Mouse (Mus musculus) kidney, adult 2 months (tissue): ENCODE results near the gene Gucy1a1. TPM values are rescaled to one million over a fixed set of nuclear protein-coding genes. Genes with fewer than 3 reads are reported as not detected.

Source experiments
- DNase-seq: peaks from one replicate; pipeline ENCODE4 v3.0.0; 2021
- H3K27ac ChIP-seq: fragments of 200-500 bp; 2 replicates; pipeline ENCODE4 v1.5.1; 2012; ENCODE audit warnings: low read depth, low read length, control low read depth, inconsistent platforms; ENCODE audit not compliant: insufficient read depth
- H3K27me3 ChIP-seq: fragments of 200-500 bp; replicated peaks from 2 replicates; pipeline ENCODE4 v1.6.1; 2012; ENCODE audit warnings: mild to moderate bottlenecking, moderate library complexity, low read length, inconsistent platforms; ENCODE audit not compliant: control insufficient read depth, insufficient read depth
- H3K36me3 ChIP-seq: fragments of 200-500 bp; 2 replicates; pipeline ENCODE4 v1.6.1; 2012; ENCODE audit warnings: mild to moderate bottlenecking, moderate library complexity, low read length, inconsistent platforms; ENCODE audit not compliant: control insufficient read depth, insufficient read depth
- H3K4me1 ChIP-seq: fragments of 200-500 bp; 2 replicates; pipeline ENCODE4 v1.6.1; 2011; ENCODE audit warnings: low read length; ENCODE audit not compliant: control insufficient read depth, insufficient read depth
- H3K4me3 ChIP-seq: fragments of 200-500 bp; 2 replicates; pipeline ENCODE4 v1.5.1; 2011; ENCODE audit warnings: mild to moderate bottlenecking, low read depth, low read length, control low read depth; ENCODE audit not compliant: insufficient read depth
- CTCF ChIP-seq: fragments of 200-500 bp; conservative IDR thresholded peaks from 2 replicates; pipeline ENCODE4 v1.5.1; 2011; ENCODE audit warnings: low read depth, mild to moderate bottlenecking, control low read depth, low read length, moderate library complexity, mixed read lengths; ENCODE audit not compliant: insufficient read depth, insufficient read length
- POLR2A ChIP-seq: fragments of 200-500 bp; IDR thresholded peaks from one replicate; pipeline ENCODE4 v1.6.1; 2011; ENCODE audit warnings: low read depth, low read length, control low read depth
- WGBS: fragments of 180-500 bp; shearing (Covaris S2); methylation state at CpG from one replicate; pipeline ENCODE4 v1.1.7; 2018; 5-methylcytosine and 5-hydroxymethylcytosine counted together
- polyA plus RNA-seq: library from polyadenylated mRNA; depleted of rRNA; stranded (reverse); fragments of >200 nt; gene quantifications from 2 replicates; pipeline ENCODE4 v1.2.3, GENCODE M21; 2012

The Gucy1a1 gene
- polyA plus RNA-seq, 1 experiment = 14.8 TPM

GRCm38 (mm10) chr3:82074201-82074851 is 71.3 kb downstream of the Gucy1a1 start, which contains the start of gene Gucy1b1:
Gene Gucy1b1, minus strand, starts transcription at chr3:82074689.
- 1% methylated on average over 25 of the region's 25 CpGs for WGBS
- TF ChIP-seq CTCF (no peak), POLR2A (no peak)
- H3K27ac ChIP-seq = 0 out of 2 replicates have a peak within 1 kb of the TSS, but pooled peaks have one; percentile 6

GRCm38 (mm10) chr3:82073741-82074181 is 71.8 kb downstream of the Gucy1a1 start:
- TF ChIP-seq CTCF = no peak
- peak; percentile 40 for DNase-seq

More at GRCm38 (mm10) chr3:82074201-82074851, 71.3 kb downstream of the Gucy1a1 start, which contains the start of gene Gucy1b1:
- H3K27me3 ChIP-seq = no peaks in the 10 kb centered on the region
- H3K4me1 ChIP-seq = no peaks in the 10 kb centered on the region
- H3K4me3 ChIP-seq = peak within 1 kb of the TSS; percentile 56
- DNase-seq = peak; percentile 75
- no peaks in the 10 kb centered on the region for H3K36me3 ChIP-seq

GRCm38 (mm10) chr3:82067830-82068229 is 77.8 kb downstream of the Gucy1a1 start:
- no peaks in the 10 kb centered on the region for H3K36me3 ChIP-seq
- H3K4me1 ChIP-seq = no peaks in the 10 kb centered on the region
- no peaks in the 10 kb centered on the region for H3K27me3 ChIP-seq
- no peak for TF ChIP-seq CTCF
- no peak for TF ChIP-seq POLR2A
- WGBS = 77% methylated on average over 5 of the region's 5 CpGs
- no peak for DNase-seq
- no peak overlapping the region for H3K4me3 ChIP-seq
- no peak overlapping the region for H3K27ac ChIP-seq

More at GRCm38 (mm10) chr3:82073741-82074181, 71.8 kb downstream of the Gucy1a1 start:
- H3K4me3 ChIP-seq = peak overlapping the region; percentile 56
- H3K27me3 ChIP-seq = no peaks in the 10 kb centered on the region
- no peaks in the 10 kb centered on the region for H3K36me3 ChIP-seq
- 2% methylated on average over 34 of the region's 34 CpGs for WGBS
- H3K27ac ChIP-seq = no peak overlapping the region
- H3K4me1 ChIP-seq = no peaks in the 10 kb centered on the region

GRCm38 (mm10) chr3:82061402-82062180 is 84.0 kb downstream of the Gucy1a1 start:
- no peak for TF ChIP-seq POLR2A
- H3K36me3 ChIP-seq = no peaks in the 10 kb centered on the region
- no peaks in the 10 kb centered on the region for H3K27me3 ChIP-seq
- no peak for DNase-seq
- H3K4me1 ChIP-seq = no peaks in the 10 kb centered on the region
- WGBS = 34% methylated on average over 9 of the region's 9 CpGs
- H3K4me3 ChIP-seq = no peak overlapping the region
- no peak overlapping the region for H3K27ac ChIP-seq

GRCm38 (mm10) chr3:82057201-82057600 is 88.4 kb downstream of the Gucy1a1 start:
- H3K27me3 ChIP-seq = no peaks in the 10 kb centered on the region
- no peak for TF ChIP-seq CTCF
- TF ChIP-seq POLR2A = no peak
- DNase-seq = no peak
- no peaks in the 10 kb centered on the region for H3K4me1 ChIP-seq
- no peak overlapping the region for H3K27ac ChIP-seq
- H3K36me3 ChIP-seq = no peaks in the 10 kb centered on the region
- no peak overlapping the region for H3K4me3 ChIP-seq
- WGBS = 55% methylated on average over 5 of the region's 5 CpGs

- no peak for DNase-seq
- no peak overlapping the region for H3K27ac ChIP-seq
- no peaks in the 10 kb centered on the region for H3K36me3 ChIP-seq
- no peak overlapping the region for H3K4me3 ChIP-seq
- H3K4me1 ChIP-seq = no peaks in the 10 kb centered on the region
- TF ChIP-seq CTCF (no peak), POLR2A (no peak)
- 67% methylated on average over 5 of the region's 5 CpGs for WGBS
- no peaks in the 10 kb centered on the region for H3K27me3 ChIP-seq
Measured at GRCm38 (mm10) chr3:82054283-82054974, 91.2 kb downstream of the Gucy1a1 start.

- H3K27me3 ChIP-seq = no peaks in the 10 kb centered on the region
- H3K36me3 ChIP-seq = no peaks in the 10 kb centered on the region
- H3K27ac ChIP-seq = no peak overlapping the region
- no peak for TF ChIP-seq CTCF
- TF ChIP-seq POLR2A = no peak
- no peaks in the 10 kb centered on the region for H3K4me1 ChIP-seq
- WGBS = 78% methylated on average over 2 of the region's 2 CpGs
- no peak for DNase-seq
- no peak overlapping the region for H3K4me3 ChIP-seq
Measured at GRCm38 (mm10) chr3:82052029-82052428, 93.6 kb downstream of the Gucy1a1 start.
